Mouse (Mus musculus) testis, postnatal 14 days (tissue): ENCODE measurements around the gene Arpc2.

ENCODE experiments used
- DNase-seq: peaks from one replicate; pipeline ENCODE4 v3.0.0; 2021; ENCODE audit warnings: low spot score

Gene Arpc2

GRCm38 (mm10) chr1:74235938-74236589 lies at the start of gene Arpc2:
Gene Arpc2, plus strand, starts transcription at chr1:74236084.
- peak; percentile 96 for DNase-seq

GRCm38 (mm10) chr1:74190471-74190870 lies 45.4 kb upstream of the Arpc2 start:
- no peak for DNase-seq

DNA sequence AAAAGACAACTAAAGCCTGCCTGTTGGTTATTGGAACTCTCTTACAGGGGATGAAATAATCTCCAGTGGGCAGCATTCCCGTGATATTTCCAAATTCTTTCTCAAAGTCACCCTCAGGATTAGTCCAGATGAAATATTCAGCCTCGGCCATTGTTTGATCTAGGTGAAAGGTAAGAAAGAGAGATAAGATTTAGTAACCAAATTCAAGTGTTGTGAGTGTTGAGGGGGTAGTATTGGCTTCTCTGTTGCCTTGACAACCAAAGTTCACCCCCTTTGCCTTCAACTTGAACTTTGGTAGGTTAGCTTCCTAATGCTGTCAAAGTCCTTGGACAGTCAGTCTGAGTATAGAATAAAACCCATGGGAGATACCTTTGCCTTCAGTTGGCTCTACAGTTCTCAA lies 43.2 kb upstream of the Arpc2 start:
- DNase-seq, result no peak

DNA sequence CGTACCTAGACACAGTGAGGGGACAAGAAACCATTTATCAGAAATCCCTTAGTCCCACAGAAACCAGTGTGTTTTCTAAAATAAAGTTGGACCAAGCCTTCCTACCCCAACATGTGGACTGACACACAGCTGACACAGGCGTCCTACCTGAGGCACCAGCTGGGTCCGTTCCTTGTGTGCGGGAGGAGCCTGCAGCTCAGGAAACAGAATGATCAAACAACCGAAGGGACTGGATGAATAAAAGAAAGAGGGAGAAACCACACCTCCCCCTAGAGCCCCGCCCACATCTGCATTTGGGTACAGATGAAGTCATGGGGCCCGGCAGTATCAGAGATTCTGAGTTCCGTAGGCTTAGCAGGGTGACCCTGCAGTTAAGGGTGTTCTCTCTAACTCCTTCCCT lies 41.4 kb upstream of the Arpc2 start, which contains the start of gene Cxcr1:
Gene Cxcr1, minus strand, starts transcription at position 187 of the 400 bp plus-strand sequence.
- DNase-seq, result no peak

GRCm38 (mm10) chr1:74195961-74196360 lies 39.9 kb upstream of the Arpc2 start:
- no peak for DNase-seq

- no peak for DNase-seq
Measured at GRCm38 (mm10) chr1:74196621-74197419, 39.1 kb upstream of the Arpc2 start.

DNA sequence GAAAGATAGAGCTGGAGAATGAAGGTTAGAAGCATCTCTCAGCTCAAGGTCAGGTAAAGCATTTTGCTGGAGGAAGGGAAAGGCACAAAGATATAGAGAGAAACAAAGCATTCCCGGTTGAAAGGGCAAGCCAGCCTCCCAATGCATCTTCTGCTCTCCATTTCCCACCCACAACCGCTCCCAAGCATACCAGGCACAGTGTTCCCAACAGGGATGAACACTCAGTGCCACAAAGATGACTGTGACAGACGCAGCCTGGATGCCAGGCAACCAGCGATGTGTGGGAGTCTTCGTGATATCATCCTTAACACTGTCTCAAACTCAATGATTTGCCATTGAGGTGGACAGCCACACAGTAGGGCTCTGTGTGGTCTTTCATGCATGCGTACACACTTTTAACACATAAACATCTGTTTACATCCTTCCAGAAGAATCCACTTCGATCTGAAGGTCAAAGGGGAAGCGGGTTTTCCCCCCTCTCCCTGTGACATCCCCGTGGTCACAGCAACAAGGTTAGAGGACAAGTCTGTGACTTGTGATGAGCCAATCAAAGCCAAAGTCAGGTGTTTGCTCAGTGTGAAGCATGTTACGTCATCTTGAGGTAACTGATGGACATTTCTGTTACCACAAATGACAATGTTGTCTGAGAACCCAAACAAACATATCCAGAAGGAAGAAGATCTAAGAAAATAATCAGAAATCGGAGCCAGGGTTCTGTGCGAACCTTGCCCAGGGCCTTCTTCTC lies 38.0 kb upstream of the Arpc2 start:
- no peak for DNase-seq

GRCm38 (mm10) chr1:74199046-74199445 lies 36.8 kb upstream of the Arpc2 start:
- no peak for DNase-seq

GRCm38 (mm10) chr1:74201048-74201844 lies 34.6 kb upstream of the Arpc2 start:
- DNase-seq, result no peak

- DNase-seq, result no peak
Measured at GRCm38 (mm10) chr1:74203457-74203856, 32.4 kb upstream of the Arpc2 start.

DNA sequence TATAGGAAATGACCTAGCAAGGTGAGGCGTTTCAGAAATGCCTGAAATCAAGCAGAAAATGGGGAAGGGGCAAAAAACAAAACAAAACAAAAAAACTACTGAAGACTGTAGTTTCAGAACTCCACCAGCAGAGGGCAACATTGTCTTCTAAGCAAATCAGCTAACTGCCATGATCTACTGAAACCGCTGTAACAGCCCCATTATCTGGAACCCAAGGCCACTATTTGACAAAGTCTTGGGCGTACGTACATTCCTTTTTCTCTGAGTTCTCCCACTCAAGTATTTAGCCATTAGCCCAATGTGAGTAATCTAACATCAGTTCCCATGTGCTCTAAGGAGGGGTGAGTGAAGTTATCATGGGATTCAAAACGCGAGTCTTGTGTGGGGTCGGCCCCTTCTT lies 30.0 kb upstream of the Arpc2 start:
- DNase-seq, result peak; percentile 45

GRCm38 (mm10) chr1:74206642-74207041 lies 29.2 kb upstream of the Arpc2 start:
- no peak for DNase-seq

DNA sequence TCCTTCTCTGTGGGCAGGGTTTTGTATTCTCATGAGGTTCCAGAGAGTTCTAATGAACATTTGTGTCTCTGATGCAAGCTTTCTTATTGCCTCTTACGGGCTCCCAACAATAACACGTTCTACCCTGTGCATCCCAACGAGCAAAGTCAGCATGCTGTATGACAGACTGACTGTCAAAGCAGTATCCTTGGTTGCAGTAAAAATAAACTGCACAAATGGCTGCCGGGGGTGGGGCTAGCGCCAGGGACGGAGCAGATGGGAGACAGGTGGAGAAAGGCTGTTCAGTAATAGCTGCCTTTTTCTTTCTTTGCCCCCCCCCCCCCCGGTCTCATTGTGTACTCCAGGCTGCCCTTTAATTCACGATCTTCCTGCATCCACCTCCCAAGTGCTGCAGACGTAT lies 28.0 kb upstream of the Arpc2 start:
- DNase-seq, result no peak

- DNase-seq, result no peak
Measured at GRCm38 (mm10) chr1:74208941-74209340, 26.9 kb upstream of the Arpc2 start.

- no peak for DNase-seq
Measured at GRCm38 (mm10) chr1:74219922-74220321, 16.0 kb upstream of the Arpc2 start.

DNA sequence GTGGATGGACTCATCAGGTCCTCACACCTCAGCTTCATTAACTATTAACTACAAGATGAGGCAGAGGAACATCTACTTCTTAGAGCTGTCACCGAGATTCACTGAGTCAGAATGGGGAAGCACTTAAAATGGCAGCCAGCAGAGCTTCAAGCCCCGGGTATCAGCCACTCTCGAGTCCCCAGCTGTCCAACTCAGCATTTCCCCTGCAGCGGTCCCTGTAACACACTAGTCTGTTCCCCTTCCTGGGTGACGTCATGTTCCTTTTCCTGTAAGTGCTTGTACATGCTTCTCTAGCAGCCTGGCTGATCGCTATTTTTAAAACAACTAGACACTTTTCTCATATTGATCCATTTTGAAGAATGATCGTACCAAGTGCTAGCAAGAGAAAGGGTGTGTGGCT lies 8.6 kb upstream of the Arpc2 start:
- DNase-seq, result no peak

GRCm38 (mm10) chr1:74229942-74230341 lies 5.9 kb upstream of the Arpc2 start:
- DNase-seq, result no peak

DNA sequence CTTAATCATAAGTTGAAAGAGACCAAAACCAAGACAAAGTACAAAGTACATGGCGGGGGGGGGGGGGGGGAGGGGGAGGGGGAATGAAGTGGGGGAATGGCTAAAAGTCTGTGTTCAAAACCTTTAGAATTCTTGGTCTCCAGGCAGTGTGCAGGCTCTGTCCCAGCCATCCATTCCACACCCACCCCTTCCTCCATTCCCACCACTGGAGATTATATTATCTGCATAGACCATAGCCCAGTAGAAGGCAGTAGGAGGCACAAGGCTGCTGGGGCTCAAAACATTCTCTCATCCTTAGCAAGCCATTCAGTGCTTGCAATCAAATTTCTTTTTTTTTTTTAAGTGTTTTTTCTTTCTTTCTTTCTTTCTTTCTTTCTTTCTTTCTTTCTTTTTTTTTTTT lies 4.9 kb upstream of the Arpc2 start:
- DNase-seq, result no peak

- DNase-seq, result peak; percentile 62
Measured at GRCm38 (mm10) chr1:74236590-74237317, 870 bp downstream of the Arpc2 start.

GRCm38 (mm10) chr1:74237671-74238070 lies 1.8 kb downstream of the Arpc2 start:
- DNase-seq, result no peak

- DNase-seq, result no peak
Measured at GRCm38 (mm10) chr1:74238136-74238535, 2.3 kb downstream of the Arpc2 start.
